Mouse (Mus musculus): ENCODE data around the gene Pf4. TPM values are rescaled to one million over a fixed set of nuclear protein-coding genes. Genes with fewer than 3 reads are reported as not detected.

The Pf4 gene
- 7.6 and 8.4 TPM in 2 replicates for total RNA-seq (2021)
- long read RNA-seq, transcript Pf4-201 (3 exons, 588 nt) = major isoform, 9 of 9 reads
- long read RNA-seq, partial matches to known transcripts = 0 of 9 reads
- long read RNA-seq, other reads (novel, unspliced or antisense) = 0 of 9 reads

DNA sequence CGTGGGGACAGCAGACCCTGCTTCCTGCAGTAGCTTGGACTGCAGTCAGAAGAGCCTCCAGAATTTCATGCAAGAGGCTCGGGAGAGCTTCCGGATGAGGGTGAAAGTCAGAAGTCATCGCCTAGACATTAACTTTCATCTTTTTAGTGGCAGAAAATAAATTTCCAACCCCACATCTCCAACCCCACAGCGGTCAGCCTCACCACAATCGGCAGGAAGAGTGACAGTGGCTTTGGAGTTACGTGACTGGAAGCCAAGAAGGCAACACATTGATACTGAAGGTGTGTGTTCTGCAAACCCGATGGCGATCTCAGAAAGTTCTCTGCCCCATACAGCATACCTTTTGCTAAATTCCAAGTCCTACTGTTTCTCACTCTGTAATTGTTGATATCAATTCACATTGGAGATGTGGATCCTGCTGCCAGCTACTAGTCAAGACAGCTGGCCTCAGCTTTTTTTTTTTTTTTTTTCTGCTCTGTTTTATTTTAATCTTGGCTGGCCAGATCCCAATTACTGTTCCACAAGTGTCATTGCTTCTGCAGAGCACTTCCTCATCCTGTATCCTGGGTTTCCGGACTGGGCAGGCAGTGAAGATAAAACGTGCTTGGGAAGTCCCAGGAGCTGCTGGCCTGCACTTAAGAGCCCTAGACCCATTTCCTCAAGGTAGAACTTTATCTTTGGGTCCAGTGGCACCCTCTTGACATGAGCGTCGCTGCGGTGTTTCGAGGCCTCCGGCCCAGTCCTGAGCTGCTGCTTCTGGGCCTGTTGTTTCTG is at the start of gene Pf4:
Gene Pf4 (plus strand): TSS at position 556 of the 774 bp plus-strand sequence.
- DNase-seq = no peak

DNA sequence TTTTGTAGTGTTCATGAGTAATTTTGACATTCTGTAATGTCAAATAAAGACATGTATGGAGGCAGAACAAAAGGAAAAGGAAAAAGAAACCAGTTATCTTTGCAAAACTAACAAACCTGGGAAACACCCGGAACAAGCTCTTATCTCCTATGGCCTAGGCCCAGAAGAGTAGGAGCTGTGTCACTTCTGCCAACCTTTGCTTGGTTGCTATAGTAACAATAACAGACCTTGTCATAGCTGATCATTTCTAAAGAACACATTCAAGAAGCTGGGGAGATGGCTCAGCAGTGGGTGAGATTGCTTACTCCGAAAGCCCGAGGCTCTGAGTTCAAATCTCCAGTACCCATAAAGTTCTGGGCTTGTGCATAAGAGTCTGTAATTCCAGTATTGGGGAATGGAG is 49.6 kb upstream of the Pf4 start:
- no peak for DNase-seq

DNA sequence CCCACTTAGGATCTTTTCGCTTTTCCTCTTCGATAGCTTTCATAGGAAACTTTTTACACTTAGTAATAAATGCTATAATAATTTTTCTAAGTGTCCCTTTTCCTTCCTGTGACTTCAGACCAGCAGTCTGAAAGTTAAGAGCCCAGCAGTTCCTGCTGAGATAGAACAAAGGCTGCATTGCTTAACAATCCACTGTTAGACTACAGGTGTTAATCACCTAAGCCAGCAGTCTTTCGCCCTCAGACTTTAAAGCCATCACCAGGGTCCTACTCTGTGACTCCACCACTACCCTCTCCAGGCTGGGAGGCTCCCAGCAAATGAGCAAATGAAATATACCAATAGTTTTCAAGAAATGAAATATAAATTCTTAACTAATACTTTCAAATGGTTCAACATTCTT is 44.0 kb upstream of the Pf4 start:
- no peak for DNase-seq

DNA sequence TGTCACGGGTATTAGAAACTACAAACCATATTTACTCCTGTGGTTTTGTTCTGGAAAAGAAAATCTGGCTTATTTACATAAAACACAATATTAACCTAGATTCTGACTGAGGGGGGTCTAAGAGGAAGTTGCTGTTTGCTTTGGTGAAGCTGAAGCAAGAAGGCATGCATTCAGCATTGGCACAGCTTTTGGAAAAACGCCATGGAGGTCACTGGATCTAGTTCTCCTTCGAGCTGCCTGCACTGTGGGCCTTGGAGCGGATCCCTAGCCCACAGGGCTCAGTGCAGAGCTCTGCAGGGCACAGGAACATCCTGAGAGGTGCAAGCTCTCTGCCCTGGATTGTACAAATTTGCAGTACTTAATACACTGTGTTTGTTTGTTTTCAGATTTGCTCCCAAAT is 40.8 kb upstream of the Pf4 start:
- DNase-seq = peak; percentile 17

DNA sequence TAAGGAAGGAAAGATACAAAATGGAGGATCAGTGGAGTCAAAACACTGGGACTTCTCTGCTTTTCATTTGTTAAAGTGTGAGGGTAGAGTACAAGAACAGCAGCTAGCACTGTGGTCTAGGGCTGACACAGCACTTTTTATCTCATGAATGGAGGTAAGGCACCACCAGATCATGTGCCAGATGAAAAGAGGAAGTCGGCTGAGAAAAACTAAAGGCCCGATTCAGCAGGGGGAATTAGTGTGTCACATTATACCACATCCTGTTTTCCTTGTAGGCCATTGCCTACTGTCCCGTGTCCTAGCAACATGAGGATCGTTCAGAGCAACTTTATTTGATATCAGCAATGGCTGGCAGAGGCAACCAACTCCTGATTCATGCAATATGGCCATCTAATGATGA is 30.2 kb upstream of the Pf4 start:
- no peak for DNase-seq

DNA sequence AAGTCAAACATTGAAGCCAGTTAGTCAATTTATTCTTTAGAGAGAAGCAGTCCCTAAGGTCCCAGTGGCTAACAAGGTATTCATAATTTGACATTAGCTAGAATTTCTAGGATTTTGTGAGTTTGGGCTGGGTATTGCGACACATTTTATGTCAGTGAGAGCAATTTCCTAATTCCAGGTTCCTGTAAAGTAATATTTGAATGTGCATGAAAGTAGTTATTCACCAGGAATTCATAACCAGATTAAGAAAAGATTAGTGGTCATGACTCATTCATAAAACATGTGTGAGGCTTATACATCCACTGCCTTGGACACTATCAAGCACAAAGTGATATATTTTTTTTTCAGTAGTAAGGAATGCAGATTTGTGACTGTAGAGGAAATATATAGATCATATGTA is 18.3 kb upstream of the Pf4 start:
- DNase-seq = no peak

DNA sequence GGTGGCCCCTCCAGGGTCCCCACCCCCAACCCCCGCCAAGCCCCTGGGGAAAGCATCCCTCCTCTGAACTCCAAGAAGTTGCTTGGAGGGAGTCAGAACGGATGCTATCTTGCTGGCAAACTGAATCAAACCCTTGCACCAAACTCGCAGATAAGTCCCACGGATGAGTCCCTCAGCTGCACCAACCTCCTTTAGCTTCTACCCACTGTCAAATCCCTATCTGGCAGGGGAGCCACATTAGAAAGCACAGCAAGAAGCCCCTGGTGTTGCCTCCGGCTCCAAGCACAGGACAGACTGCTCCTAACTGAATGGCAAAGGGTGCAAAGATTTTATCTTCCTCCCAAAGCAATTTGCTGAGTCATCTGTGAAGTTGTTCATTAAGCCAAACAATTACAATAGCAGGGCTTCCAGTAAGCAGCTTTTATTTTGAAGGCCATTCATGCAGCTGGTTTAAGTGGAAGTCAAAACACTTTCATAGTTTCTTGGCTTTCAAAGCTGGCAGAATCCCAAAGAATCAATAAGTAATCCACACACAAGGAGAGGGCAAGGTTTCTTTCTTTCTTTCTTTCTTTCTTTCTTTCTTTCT is 14.1 kb upstream of the Pf4 start:
- no peak for DNase-seq

DNA sequence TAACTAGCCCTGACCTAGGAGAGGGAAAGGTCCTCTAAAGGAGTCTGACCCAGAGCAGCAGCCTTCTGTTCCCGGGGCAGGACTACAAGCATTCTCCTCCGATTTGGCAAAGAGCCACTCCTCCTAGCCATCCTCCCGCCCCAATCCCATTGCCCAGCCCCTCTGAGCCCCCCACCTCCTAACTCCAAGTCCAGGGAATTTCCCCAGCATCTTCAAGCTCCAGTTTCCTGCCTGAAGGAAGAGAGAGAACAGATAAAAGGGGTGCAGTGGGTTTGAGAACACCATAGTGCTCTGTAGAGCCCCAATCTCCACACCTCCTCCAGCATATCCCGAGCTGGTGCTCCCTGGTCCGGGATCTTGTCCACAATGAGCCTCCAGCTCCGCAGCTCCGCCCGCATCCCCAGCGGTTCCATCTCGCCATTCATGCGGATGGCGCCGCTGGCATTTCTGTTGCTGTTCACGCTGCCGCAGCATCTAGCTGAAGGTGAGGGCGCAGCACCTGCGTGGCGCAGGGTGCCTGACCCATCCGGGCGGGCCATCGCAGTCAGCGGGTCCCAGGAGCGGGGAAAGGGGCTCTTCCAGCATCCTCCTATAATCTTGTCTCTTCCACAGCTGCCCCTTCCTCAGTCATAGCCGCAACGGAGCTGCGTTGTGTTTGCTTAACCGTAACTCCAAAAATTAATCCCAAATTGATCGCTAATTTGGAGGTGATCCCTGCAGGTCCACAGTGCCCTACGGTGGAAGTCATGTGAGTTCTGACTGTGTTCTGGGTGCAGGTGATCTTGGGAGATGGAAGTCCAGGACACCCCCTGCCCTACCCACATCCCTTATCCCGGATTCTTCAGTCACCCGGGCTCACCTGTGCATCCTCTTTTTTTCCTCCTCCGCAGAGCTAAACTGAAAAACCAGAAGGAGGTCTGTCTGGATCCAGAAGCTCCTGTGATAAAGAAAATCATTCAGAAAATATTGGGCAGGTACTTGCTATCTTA is 12.9 kb upstream of the Pf4 start, which contains the start of gene Cxcl5:
Gene Cxcl5 (plus strand): TSS at position 284 of the 989 bp plus-strand sequence.
- no peak for DNase-seq

DNA sequence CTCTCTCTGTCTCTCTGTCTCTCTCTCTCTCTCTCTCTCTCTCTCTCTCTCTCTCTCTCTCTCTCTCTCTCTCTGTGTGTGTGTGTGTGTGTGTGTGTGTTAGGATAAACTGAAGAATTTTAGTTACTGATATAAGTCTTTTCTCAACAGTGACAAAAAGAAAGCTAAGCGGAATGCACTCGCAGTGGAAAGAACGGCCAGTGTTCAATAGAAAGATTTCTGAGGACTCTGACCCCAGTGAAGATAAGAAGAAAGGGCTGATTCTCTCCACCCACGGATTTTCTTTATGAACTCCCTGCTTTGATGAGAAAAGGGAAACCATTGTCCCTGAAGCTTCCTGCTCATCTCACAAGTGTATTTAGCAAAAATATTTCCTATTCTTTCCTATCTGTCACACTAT is 11.9 kb upstream of the Pf4 start:
- no peak for DNase-seq

DNA sequence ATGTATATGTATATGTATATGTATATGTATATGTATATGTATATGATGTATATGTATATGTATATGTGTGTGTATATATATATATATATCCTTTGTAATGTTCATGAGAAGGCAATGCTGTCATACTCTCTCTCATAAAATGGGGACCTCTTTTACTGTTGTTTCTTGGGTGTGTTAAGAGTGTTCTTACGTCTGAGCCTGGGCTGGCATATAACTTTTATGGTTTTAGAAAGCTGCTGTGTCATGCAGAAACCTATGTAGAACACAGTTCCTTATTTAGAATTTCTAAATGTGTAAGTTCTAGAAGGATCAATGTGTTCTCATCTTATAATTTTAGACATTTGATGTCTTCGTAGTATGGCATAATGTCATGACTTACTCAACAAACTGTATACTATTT is 11.4 kb upstream of the Pf4 start:
- DNase-seq = no peak

DNA sequence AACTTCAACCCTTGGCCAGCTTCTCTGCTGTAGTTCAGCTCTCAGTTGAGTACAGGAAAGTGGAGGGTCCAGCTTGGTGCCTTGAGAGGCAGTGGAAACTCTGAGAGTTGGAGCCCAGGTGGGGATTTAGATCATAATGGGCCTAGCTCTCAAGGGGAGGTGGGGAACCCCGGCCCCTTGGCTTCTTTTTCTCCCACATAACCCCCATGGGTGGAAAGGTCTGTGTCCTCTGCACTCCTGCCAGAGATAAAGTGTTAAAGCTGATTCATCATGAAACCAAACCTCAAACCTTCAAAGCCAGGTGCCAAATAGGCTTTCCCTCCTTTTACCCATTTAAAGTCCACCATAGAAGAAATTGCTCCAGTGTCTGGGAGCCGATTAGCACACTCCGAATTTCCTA is 10.4 kb upstream of the Pf4 start:
- no peak for DNase-seq

DNA sequence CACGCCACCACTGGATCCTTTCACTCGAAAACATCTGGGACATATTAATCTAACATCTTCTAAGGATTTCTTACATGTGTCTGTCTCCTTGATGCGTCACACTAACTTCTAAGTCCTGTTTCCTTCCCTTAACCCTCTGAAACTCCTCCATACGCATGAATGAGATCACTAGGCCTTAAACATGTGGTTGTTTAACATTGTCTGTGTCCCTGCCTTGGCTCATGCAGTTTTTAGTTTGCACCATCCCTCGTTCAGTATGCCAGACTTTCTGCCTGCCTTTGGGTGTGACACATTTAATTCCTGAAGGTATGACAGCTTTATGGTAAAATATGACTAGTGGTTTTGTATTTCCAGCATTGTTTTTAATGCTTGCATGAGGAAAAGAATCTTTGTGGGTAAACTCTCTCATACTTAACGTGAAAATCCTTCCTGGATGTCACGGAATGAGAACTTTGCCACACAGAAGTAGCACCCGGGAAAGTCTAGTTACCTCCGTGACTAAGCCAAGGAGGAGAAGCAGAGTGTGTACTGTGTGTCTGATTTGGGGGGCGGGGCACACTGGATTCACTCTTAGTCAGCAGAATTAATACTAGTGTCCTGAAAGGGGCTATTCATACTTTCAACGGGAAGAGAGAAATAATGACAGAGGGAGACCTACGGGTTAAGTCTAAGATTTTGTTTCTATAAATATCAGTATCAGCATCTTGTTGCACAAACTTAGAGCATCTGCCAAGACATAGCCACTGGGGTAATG is 8.1 kb upstream of the Pf4 start:
- DNase-seq = no peak

DNA sequence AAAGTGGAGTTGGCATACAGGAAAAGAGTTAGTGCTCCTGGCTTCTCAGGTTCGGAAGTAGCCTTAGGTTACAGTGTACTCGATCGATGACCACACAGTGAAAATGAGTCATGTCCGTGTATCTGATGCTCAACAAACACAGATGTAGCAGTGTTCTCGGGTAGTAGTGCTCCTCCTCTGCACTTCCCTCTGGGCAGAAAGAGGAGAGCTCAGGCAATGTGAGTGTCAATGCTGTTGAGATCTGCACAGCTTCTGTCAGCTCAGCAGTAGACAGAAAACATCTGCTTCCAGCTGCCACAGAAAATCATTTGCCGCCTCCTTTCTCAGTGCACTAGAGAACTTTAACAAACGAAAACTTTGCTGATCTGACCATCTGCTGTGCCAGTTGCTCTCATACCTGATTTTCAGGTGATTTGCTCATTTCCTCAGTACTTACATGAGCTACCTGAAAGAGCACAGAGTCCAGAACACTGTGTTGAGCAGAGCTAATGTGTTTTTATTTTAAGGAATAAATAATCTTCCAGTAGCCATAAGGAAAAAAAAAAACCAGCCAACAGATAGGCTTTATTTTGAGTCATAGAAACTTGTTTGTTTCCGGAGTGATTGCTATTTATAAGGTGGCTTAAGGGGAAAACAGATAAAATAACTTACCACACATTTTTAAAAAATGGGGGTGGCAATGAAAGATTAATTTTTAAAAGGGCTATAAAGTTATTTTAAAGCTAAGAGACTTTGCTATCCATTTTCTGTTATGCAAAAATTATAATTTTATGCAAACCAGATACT is 6.2 kb upstream of the Pf4 start:
- no peak for DNase-seq

DNA sequence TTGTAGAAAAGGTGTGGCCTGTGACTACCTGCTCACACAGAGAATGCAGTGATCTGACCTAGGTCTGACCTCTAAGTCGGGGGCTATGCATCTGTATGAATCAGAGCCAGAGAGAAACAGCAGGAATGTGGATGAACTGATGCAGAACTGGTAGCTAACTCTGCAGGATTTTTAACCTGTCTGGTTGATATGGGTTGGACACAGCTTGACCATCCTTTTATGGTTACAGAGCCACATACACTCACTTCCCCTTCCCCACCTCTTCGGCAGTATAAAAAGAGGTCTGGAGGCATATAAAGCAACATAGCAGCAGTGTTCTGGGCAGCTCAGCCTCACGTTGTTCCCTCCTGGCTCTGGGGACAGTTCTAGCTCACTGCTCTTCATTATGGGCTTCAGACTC is 4.0 kb upstream of the Pf4 start, which contains the start of gene Ppbp:
Gene Ppbp (plus strand): TSS at position 301 of the 400 bp plus-strand sequence.
- DNase-seq = no peak

DNA sequence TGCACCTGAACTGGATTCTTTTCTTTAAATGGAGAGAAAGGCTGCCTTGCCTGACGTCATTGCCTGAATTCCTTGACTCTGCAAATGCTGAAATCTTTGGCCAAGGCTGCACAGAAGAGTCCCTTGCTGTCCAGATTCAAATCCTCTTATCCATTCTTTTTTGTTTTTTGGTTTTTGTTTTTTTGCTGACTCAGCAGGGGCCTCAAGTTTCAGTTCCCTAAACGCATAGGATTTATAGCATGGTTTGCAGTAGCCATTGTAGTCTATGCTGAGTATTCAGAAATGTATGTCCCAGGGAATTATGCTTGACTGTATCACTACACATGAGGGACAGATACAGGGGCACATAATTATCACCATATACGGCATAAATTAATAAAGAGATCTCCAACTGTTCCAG is 866 bp upstream of the Pf4 start:
- DNase-seq = no peak

DNA sequence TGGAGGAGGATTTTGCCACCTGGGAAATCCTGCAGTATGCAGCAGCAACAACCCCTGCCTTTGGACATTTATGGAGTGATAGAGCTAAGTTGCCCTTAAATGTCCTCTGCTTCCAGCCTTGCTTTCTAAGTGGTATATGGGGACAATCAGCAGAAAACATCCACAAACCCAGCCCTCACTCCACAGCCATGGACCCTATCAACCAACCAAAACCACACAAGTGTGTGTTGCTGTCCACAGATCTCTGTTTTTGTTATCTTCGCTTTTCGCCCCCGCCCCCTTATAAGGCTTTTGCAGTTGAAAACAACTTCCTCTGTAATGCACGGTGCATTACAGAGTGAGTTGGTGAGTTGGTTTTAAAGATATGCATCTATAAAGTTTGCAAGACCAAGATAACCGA is 3.3 kb downstream of the Pf4 start:
- no peak for DNase-seq

DNA sequence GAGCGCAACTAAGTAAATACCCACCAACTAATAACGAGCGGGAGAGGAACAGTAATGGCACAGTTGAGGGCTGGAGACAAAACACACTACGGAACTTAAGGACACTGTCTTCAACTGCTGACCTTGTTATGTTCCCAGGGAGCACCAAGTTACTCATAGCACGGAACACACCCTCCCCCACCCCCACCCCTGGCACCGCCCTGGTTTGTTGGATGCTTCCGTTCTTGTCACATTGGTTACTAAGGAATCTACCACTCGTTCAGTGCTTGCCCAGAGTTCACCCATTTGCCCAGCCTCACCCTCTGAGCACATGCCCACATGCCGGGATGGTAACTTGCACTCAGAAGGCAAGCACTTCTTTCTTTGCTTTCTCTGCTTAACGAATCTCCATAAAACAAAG is 5.4 kb downstream of the Pf4 start:
- no peak for DNase-seq

DNA sequence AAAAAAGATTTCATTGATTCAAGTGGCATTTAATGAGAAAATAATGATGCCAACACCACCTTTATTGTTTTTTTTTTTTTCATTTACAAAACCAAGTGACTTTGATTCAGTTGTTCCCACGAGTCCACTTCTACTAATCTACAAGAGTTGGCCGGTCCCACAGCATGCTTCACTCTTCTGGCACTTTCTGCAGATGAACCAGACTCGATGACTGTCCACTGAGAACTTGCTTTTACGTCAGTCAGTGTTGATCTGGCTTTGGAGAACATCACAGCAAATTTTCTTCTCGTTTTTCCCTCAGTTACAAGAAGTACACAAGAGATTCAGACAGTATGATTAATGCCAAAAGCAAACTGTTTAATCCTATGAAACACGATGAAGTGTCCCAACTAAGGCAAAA is 6.6 kb downstream of the Pf4 start:
- no peak for DNase-seq

DNA sequence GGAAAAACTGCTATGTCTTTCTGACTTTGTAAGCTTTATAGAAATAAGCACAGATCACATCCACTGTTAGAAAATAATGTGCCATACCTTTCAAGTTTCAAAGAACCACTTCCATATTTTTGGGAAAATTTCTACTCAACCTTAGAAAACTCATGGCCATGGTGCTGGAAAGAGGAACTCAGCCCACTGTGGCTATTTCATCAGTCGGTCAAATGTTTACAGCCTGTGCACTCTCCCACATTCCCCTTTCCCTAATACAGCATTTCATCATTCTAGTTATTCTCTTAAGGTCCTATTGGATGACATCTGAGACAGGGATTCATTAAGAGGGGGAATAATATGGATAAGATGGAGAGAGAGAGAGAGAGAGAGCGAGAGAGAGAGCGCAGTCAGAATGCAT is 11.5 kb downstream of the Pf4 start:
- no peak for DNase-seq

DNA sequence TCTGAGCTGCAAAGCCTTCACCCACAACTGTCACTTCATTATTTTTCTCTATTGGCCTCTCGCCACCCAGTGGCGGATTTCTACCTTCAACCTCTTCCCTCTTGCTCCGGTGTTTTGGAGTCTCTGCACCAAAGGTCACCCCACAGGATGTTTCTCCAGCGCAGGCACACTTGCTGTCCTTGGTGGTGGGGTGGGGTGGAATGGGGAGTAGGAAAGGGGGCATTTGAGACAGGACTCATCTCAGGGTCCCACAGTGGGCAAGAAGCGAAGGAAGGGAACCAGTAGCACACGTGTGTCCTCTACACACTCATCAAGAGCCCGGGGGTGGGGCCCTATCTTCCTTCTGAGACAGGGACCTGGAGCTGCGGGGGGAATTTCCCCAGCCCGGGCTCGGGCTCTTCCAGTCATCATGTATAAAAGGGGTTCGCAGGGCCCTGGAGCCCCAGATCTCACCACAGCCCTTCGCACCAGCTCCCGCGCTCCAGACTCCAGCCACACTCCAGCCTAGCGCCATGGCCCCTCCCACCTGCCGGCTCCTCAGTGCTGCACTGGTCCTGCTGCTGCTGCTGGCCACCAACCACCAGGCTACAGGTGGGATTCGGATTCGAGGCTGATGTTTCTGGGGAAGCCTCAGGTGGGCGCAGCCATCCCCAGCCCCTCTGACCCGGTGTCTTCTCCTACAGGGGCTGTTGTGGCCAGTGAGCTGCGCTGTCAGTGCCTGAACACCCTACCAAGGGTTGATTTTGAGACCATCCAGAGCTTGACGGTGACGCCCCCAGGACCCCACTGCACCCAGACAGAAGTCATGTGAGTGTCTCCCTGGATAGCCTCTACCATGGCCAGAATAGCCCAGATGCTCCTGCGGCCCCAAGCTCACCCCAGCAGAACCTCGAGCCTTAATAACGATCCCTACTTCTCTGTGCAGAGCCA is 13.7 kb downstream of the Pf4 start, which contains the start of gene Cxcl3:
Gene Cxcl3 (plus strand): TSS at position 445 of the 930 bp plus-strand sequence.
- DNase-seq = no peak

Measured in adrenal gland, postnatal 25 days (tissue).